ENCODE assay signal across 8 mouse cellular contexts in the genomic region with DNA sequence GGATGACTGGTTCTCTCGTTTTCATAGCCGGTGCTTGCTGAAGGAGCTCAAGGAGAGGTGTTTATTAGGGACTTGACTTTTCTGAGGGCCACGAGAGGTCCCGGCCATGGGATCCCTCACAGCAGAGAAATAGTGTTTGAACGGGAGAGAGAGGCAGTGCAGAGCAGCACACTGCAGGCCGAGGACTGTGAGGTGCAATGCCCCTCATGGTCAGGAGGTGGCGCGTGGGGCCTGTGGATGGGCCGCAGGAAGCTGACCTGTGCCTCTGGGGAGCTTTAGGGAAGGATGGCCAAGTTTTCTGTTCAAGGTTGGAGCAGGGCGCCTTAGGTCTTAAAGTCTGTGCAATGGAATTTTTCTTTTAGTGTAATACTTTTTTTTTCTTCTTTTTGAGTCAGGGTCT. TPM values are rescaled to one million over a fixed set of nuclear protein-coding genes. Genes with fewer than 3 reads are reported as not detected.
DNase-seq lines count a peak whose midpoint lies in the region; ATAC-seq and TF ChIP-seq lines count a peak whose summit lies in the region.

No protein-coding gene starts in this region.

- no peaks in the 10 kb centered on the region for H3K79me3 ChIP-seq in C2C12 (ENCODE audit: low read depth)

- no peak overlapping the region for H3K27ac ChIP-seq in forebrain, postnatal 0 days (ENCODE audit: low read depth, low read length)
- no peak overlapping the region for H3K27ac ChIP-seq in hindbrain, embryonic 16.5 days (ENCODE audit: low read depth, low read length)

- no peak overlapping the region for H3K4me2 ChIP-seq in forebrain, postnatal 0 days (ENCODE audit: low read depth)
- no peak overlapping the region for H3K4me2 ChIP-seq in hindbrain, embryonic 16.5 days (ENCODE audit: low read length)

- peaks cover 4% of the 10 kb centered on the region for H3K36me3 ChIP-seq in C2C12 (ENCODE audit: control insufficient read depth, insufficient read depth)
- H3K36me3 ChIP-seq in forebrain, postnatal 0 days (ENCODE audit: insufficient read depth) = peaks cover 11% of the 10 kb centered on the region
- no peaks in the 10 kb centered on the region for H3K36me3 ChIP-seq in hindbrain, embryonic 16.5 days (ENCODE audit: control insufficient read depth, insufficient read depth, low read length)

- peak; percentile 56; the same call in 1 of the 2 replicates for ATAC-seq in forebrain, postnatal 0 days
- 0 out of 2 replicates have a peak, but pooled peaks have one; percentile 42 for ATAC-seq in hindbrain, embryonic 16.5 days

- H3K9ac ChIP-seq in forebrain, postnatal 0 days = no peak overlapping the region
- no peak overlapping the region for H3K9ac ChIP-seq in hindbrain, embryonic 16.5 days (ENCODE audit: low read depth, low read length)

- no peak overlapping the region for H3K4me3 ChIP-seq in C2C12 (ENCODE audit: insufficient read depth, poor library complexity, severe bottlenecking)
- H3K4me3 ChIP-seq in forebrain, postnatal 0 days (ENCODE audit: low read depth, low read length) = no peak overlapping the region
- H3K4me3 ChIP-seq in hindbrain, embryonic 16.5 days (ENCODE audit: low read length) = no peak overlapping the region

- peak; percentile 46 for DNase-seq in 416B (ENCODE audit: low read depth)
- DNase-seq in cerebellum, adult 11-12 months = peak; percentile 71
- DNase-seq in forebrain, postnatal 0 days = peak; percentile 50
- peak; percentile 69 for DNase-seq in lung, postnatal 14 days
- DNase-seq in spleen, postnatal 10 days (ENCODE audit: low spot score in 2 of 2) = peak; percentile 42 to 69
- no peak for DNase-seq in natural killer cell, adult 2 months (ENCODE audit: low spot score in 2 of 2)

- 30% methylated on average over 10 of the region's 10 CpGs for WGBS in forebrain, postnatal 0 days
- 30% methylated on average over 10 of the region's 10 CpGs for WGBS in hindbrain, embryonic 16.5 days

- H3ac ChIP-seq in C2C12 (ENCODE audit: control insufficient read depth, insufficient read length, low read depth) = no peak overlapping the region

- H3K9me3 ChIP-seq in forebrain, postnatal 0 days (ENCODE audit: low read length) = no peaks in the 10 kb centered on the region
- H3K9me3 ChIP-seq in hindbrain, embryonic 16.5 days (ENCODE audit: control insufficient read depth, low read length) = no peaks in the 10 kb centered on the region

- no peaks in the 10 kb centered on the region for H3K4me1 ChIP-seq in forebrain, postnatal 0 days (ENCODE audit: insufficient read depth)
- no peaks in the 10 kb centered on the region; the same call in 1 of the 2 replicates for H3K4me1 ChIP-seq in hindbrain, embryonic 16.5 days (ENCODE audit: control insufficient read depth, insufficient read depth, low read depth, low read length)

- TF ChIP-seq CTCF in C2C12 (IDR thresholded peaks at IDR 0.05; ENCODE audit: control insufficient read depth, insufficient read depth, insufficient read length) = peak; percentile 90
- peak; percentile 85 for TF ChIP-seq CTCF in forebrain, postnatal 0 days (IDR thresholded peaks at IDR 0.05; ENCODE audit: low read depth)

- H3K79me2 ChIP-seq in C2C12 (ENCODE audit: control insufficient read depth, insufficient read depth) = no peaks in the 10 kb centered on the region

- H3K27me3 ChIP-seq in C2C12 (ENCODE audit: control insufficient read depth, insufficient read depth, insufficient read length) = no peaks in the 10 kb centered on the region
- H3K27me3 ChIP-seq in forebrain, postnatal 0 days (ENCODE audit: insufficient read depth, low read length) = no peaks in the 10 kb centered on the region
- no peaks in the 10 kb centered on the region for H3K27me3 ChIP-seq in hindbrain, embryonic 16.5 days (replicated peaks; ENCODE audit: control insufficient read depth, insufficient read depth, low read length)

TF ChIP-seq in C2C12, 6 proteins besides CTCF, POLR2A, EP300 and RAD21:
- no peak for TF ChIP-seq FOSL1 (IDR thresholded peaks at IDR 0.05; ENCODE audit: insufficient read depth, low read length, poor library complexity, severe bottlenecking)
- no peak for TF ChIP-seq MAX (IDR thresholded peaks at IDR 0.05)
- TF ChIP-seq CEBPB (IDR thresholded peaks at IDR 0.05; ENCODE audit: low read depth) = no peak
- TF ChIP-seq USF1 (IDR thresholded peaks at IDR 0.05; ENCODE audit: low read depth) = no peak
- no peak for TF ChIP-seq MYOD1 (IDR thresholded peaks at IDR 0.05; ENCODE audit: control insufficient read depth, insufficient read length, low read depth)
- no peak for TF ChIP-seq MYOG (IDR thresholded peaks at IDR 0.05; ENCODE audit: control insufficient read depth, extremely low read depth, insufficient read length)

RNA-seq across cellular contexts. Expression of a gene that starts 25.5 kb away (rescaled TPM):
- 19.7 TPM for polyA plus RNA-seq in C2C12 (2012; fragmentation: generic; extraction: Trizol)
- 20.5 and 22.1 TPM in 2 replicates for total RNA-seq in forebrain, postnatal 0 days (2014; rRNA removed)
- 12.1 and 13.1 TPM in 2 replicates for polyA plus RNA-seq in forebrain, postnatal 0 days (2015; fragmentation: Nextera tagmentation; extraction: Ambion mirVana)
- polyA plus RNA-seq in hindbrain, embryonic 16.5 days (2015; fragmentation: Nextera tagmentation; extraction: Ambion mirVana) = 12.6 and 13.2 TPM in 2 replicates

RNA-seq across cellular contexts. Expression of a gene that starts 53.9 kb away (rescaled TPM):
- polyA plus RNA-seq in C2C12 (2012; fragmentation: generic; extraction: Trizol) = 18.1 TPM
- total RNA-seq in forebrain, postnatal 0 days (2014; rRNA removed) = 31.7 and 32.9 TPM in 2 replicates
- polyA plus RNA-seq in forebrain, postnatal 0 days (2015; fragmentation: Nextera tagmentation; extraction: Ambion mirVana) = 14.5 and 18.0 TPM in 2 replicates
- 25.3 and 27.6 TPM in 2 replicates for polyA plus RNA-seq in hindbrain, embryonic 16.5 days (2015; fragmentation: Nextera tagmentation; extraction: Ambion mirVana)

Comparison
In these comparisons a context has a peak if more than half of its experiments do, and no peak if none do; other contexts are left out.
1. DNase-seq: peak in 416B (single experiment), cerebellum, adult 11-12 months (single experiment), forebrain, postnatal 0 days (single experiment), lung, postnatal 14 days (single experiment) and spleen, postnatal 10 days (2 of 2); none in natural killer cell, adult 2 months (0 of 2).